Mouse (Mus musculus) hindbrain, embryonic 12.5 days (tissue): ENCODE measurements at regions not wholly inside any gene's neighbourhood (a gene's known extent, or its start where the extent isn't known, plus 50 kb on each side); places are given as distances from the start of the nearest gene placed in this dataset.

ENCODE experiments used
- ATAC-seq: fragments of 200-750 bp; cut with Nextera tagmentation; 2 replicates; pipeline ENCODE4 v1.8.0; 2017; ENCODE audit warnings: moderate TSS enrichment; ENCODE audit not compliant: low FRiP score
- H3K27ac ChIP-seq: fragments of 300-500 bp; sonication (generic); 2 replicates; pipeline ENCODE4 v1.5.1; 2016; ENCODE audit warnings: mild to moderate bottlenecking
- H3K27me3 ChIP-seq: fragments of 300-500 bp; sonication (generic); 2 replicates; pipeline ENCODE4 v1.6.1; 2016; ENCODE audit warnings: mild to moderate bottlenecking
- H3K36me3 ChIP-seq: fragments of 300-500 bp; sonication (generic); 2 replicates; pipeline ENCODE4 v1.6.1; 2016; ENCODE audit warnings: mild to moderate bottlenecking
- H3K4me1 ChIP-seq: fragments of 300-500 bp; sonication (generic); 2 replicates; pipeline ENCODE4 v1.6.1; 2016
- H3K4me2 ChIP-seq: fragments of 300-500 bp; sonication (generic); replicated peaks from 2 replicates; pipeline ENCODE4 v1.6.1; 2016; ENCODE audit warnings: mild to moderate bottlenecking
- H3K4me3 ChIP-seq: fragments of 300-500 bp; sonication (generic); 2 replicates; pipeline ENCODE4 v1.5.1; 2016; ENCODE audit warnings: mild to moderate bottlenecking
- H3K9ac ChIP-seq: fragments of 300-500 bp; sonication (generic); 2 replicates; pipeline ENCODE4 v1.6.1; 2016; ENCODE audit warnings: mild to moderate bottlenecking, moderate library complexity
- H3K9me3 ChIP-seq: fragments of 300-500 bp; sonication (generic); replicated peaks from 2 replicates; pipeline ENCODE4 v1.6.1; 2016; ENCODE audit warnings: mild to moderate bottlenecking
- WGBS: fragments of 180-500 bp; shearing (Covaris S2); methylation state at CpG from one replicate; pipeline ENCODE4 v1.1.7; 2016; 5-methylcytosine and 5-hydroxymethylcytosine counted together

DNA sequence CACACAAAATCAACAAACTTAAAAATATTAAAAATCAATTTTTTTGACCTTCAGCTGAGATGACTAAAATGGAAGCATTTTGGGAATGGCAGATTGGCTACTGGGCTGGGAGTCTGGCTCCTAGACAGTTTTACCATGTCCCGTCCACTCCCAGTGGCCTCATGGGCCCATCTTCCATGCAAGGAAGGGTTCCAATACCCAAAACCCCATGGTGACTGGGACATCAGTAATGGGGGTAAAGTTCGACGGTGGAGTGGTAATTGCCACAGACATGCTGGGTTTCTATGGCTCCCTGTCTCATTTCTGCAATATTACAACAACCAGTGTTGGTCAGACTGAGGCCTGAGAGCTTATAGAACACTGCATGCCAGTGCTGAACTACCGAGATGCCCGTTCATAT lies 82.2 kb downstream of the Il20rb start:
- H3K9ac ChIP-seq: no peak overlapping the region
- H3K9me3 ChIP-seq: no peaks in the 10 kb centered on the region
- 93% methylated on average over 5 of the region's 5 CpGs for WGBS
- no peaks in the 10 kb centered on the region for H3K4me1 ChIP-seq
- ATAC-seq: no peak
- no peak overlapping the region for H3K27ac ChIP-seq
- H3K36me3 ChIP-seq: no peaks in the 10 kb centered on the region
- no peak overlapping the region for H3K4me3 ChIP-seq
- no peak overlapping the region for H3K4me2 ChIP-seq
- H3K27me3 ChIP-seq: no peaks in the 10 kb centered on the region

DNA sequence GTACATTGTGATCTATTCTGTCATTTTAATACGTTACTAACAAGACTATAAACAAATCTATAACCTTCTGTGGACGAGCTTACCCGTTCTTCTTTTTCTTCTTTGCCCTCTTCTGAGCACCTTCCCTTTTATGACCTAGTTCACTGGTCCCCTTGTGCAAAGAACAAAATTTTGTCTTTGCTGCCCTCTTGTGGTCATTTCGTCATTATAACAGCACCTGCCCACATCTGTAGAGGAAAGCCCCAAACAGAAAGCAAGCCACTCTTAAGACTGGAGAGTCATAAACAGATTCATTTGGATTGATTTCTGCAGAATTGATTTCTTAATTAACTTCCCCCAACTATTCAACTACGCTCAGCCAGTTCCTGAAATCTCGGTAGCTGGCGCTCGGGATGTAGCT lies 86.2 kb downstream of the Il20rb start:
- H3K27me3 ChIP-seq: no peaks in the 10 kb centered on the region
- no peaks in the 10 kb centered on the region for H3K9me3 ChIP-seq
- H3K27ac ChIP-seq: no peak overlapping the region
- no peak overlapping the region for H3K9ac ChIP-seq
- no peak overlapping the region for H3K4me3 ChIP-seq
- ATAC-seq: peak; percentile 69
- no peaks in the 10 kb centered on the region for H3K4me1 ChIP-seq
- WGBS: 23% methylated on average over 8 of the region's 8 CpGs
- no peak overlapping the region for H3K4me2 ChIP-seq
- H3K36me3 ChIP-seq: no peaks in the 10 kb centered on the region

DNA sequence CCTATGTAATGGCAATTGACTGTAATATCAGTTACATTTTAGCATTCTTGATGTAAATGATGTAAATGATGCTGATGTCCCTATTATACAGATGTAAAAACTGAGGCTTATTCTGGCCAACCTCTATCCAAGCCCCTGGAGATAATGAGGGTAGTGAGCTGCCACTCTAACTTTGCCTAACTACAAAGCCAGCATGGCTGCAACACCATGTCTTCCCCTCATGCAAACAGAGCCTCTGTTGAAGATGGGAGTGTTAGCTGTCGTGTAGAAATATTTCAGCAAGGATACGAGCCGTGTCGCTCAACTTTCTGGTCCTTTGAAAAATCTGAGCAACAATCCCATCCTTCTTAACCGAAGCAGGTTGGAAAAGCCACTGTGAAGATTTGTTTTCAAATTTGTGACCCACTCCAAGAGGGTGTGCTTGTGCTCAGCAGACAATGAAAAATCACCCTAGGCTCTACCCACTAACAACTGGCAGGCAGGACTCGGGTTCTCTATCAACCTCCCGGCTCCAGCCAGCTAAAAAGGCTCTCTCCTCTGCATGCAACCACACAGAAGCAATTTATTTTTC lies 90.2 kb downstream of the Il20rb start:
- no peaks in the 10 kb centered on the region for H3K36me3 ChIP-seq
- H3K9ac ChIP-seq: no peak overlapping the region
- no peak overlapping the region for H3K4me2 ChIP-seq
- no peak overlapping the region for H3K27ac ChIP-seq
- no peaks in the 10 kb centered on the region for H3K27me3 ChIP-seq
- WGBS: 91% methylated on average over 7 of the region's 7 CpGs
- H3K4me3 ChIP-seq: no peak overlapping the region
- H3K4me1 ChIP-seq: no peaks in the 10 kb centered on the region
- no peaks in the 10 kb centered on the region for H3K9me3 ChIP-seq
- ATAC-seq: no peak

DNA sequence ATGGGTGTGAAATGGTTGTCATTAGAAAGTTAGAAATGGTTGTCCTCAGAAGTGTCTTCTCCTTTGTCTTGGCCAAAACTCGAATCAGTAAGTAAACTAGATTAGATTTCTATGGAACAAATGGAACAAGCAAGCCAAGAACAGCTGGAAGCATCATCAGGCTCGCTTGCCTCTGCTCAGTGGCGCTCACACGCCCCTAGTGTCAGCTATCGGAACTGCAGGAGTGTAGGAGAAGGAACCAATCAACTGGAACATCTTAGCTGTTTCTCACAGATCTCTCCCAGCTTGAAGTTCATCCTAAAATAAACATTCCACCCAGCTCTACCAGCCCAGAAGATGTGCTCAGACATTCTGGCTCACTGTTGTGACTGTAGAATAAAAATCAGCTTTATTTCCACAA lies 90.9 kb downstream of the Il20rb start:
- H3K4me3 ChIP-seq: no peak overlapping the region
- H3K27ac ChIP-seq: no peak overlapping the region
- H3K9me3 ChIP-seq: no peaks in the 10 kb centered on the region
- no peaks in the 10 kb centered on the region for H3K27me3 ChIP-seq
- no peak for ATAC-seq
- WGBS: 4% methylated on average over 5 of the region's 5 CpGs
- no peak overlapping the region for H3K4me2 ChIP-seq
- H3K9ac ChIP-seq: no peak overlapping the region
- H3K36me3 ChIP-seq: no peaks in the 10 kb centered on the region
- H3K4me1 ChIP-seq: no peaks in the 10 kb centered on the region

GRCm38 (mm10) chr9:100394632-100395031 lies 92.0 kb downstream of the Il20rb start:
- Histone ChIP-seq H3K4me2 (no peak overlapping the region), H3K4me3 (no peak overlapping the region), H3K9me3 (no peaks in the 10 kb centered on the region), H3K36me3 (no peaks in the 10 kb centered on the region), H3K4me1 (no peaks in the 10 kb centered on the region), H3K27ac (no peak overlapping the region), H3K27me3 (no peaks in the 10 kb centered on the region), H3K9ac (no peak overlapping the region)
- no peak for ATAC-seq
- 70% methylated on average over 1 of the region's 1 CpGs for WGBS

- WGBS: 72% methylated on average over 5 of the region's 5 CpGs
Measured at GRCm38 (mm10) chr9:100394166-100394565, 92.4 kb downstream of the Il20rb start.

DNA sequence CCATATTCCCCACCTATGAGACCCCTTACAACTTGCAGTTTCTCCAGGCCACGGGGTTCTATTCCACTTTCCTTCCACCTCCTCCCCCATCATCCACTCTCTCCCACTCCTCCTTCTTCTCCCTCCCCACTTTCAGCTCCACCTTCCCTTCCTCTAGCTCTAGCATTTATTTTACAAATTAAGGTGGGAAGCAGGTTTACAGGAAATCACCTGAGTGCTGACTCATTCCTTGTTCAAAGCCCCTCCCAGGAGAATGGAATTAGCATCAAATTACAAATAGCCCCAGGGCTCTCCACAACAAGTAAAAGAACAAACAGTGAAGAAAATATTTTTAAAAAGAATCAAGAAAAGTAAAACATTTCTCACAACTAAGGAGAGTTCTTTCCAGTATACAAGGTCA lies 94.3 kb downstream of the Il20rb start:
- H3K4me3 ChIP-seq: no peak overlapping the region
- no peak overlapping the region for H3K9ac ChIP-seq
- no peaks in the 10 kb centered on the region for H3K27me3 ChIP-seq
- ATAC-seq: no peak
- no peaks in the 10 kb centered on the region for H3K9me3 ChIP-seq
- no peaks in the 10 kb centered on the region for H3K4me1 ChIP-seq
- no peaks in the 10 kb centered on the region for H3K36me3 ChIP-seq
- WGBS: 33% methylated on average over 1 of the region's 1 CpGs
- H3K4me2 ChIP-seq: no peak overlapping the region
- H3K27ac ChIP-seq: no peak overlapping the region

More at GRCm38 (mm10) chr9:100394166-100394565, 92.4 kb downstream of the Il20rb start:
- H3K27me3 ChIP-seq: no peaks in the 10 kb centered on the region
- H3K9me3 ChIP-seq: no peaks in the 10 kb centered on the region
- H3K27ac ChIP-seq: no peak overlapping the region
- ATAC-seq: no peak
- no peak overlapping the region for H3K4me3 ChIP-seq
- H3K36me3 ChIP-seq: no peaks in the 10 kb centered on the region
- no peak overlapping the region for H3K4me2 ChIP-seq
- H3K4me1 ChIP-seq: no peaks in the 10 kb centered on the region
- no peak overlapping the region for H3K9ac ChIP-seq

- Histone ChIP-seq H3K4me2 (no peak overlapping the region), H3K9ac (no peak overlapping the region), H3K4me3 (no peak overlapping the region)
Measured at GRCm38 (mm10) chr9:100391566-100392213, 94.9 kb downstream of the Il20rb start.

DNA sequence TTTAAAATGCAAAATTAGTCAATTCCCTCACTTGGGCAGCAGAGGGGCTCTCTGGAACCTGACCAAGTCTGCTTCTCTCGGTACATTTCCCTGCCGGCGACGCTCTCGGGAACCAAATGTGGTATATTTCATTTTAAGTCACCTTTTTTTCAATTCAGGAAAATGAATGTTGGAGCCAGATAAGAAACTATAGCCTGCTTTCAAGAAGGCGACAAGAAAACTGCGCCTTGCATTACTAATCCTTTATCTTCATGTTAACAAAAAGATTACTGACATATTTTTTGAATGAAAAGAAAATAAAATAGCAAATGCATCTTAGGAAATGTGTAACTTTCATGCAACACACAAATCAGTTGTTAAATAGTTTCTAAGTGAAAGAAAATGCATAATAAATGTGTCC lies 98.2 kb downstream of the Il20rb start:
- Histone ChIP-seq H3K4me1 (no peaks in the 10 kb centered on the region), H3K4me2 (no peak overlapping the region), H3K4me3 (no peak overlapping the region), H3K9me3 (no peaks in the 10 kb centered on the region), H3K9ac (no peak overlapping the region), H3K27ac (no peak overlapping the region), H3K36me3 (no peaks in the 10 kb centered on the region), H3K27me3 (no peaks in the 10 kb centered on the region)
- ATAC-seq: no peak
- WGBS: 96% methylated on average over 7 of the region's 7 CpGs

More at GRCm38 (mm10) chr9:100391566-100392213, 94.9 kb downstream of the Il20rb start:
- WGBS: 70% methylated on average over 8 of the region's 8 CpGs
- Histone ChIP-seq H3K4me1 (no peaks in the 10 kb centered on the region), H3K36me3 (no peaks in the 10 kb centered on the region), H3K27me3 (no peaks in the 10 kb centered on the region), H3K27ac (no peak overlapping the region), H3K9me3 (no peaks in the 10 kb centered on the region)
- ATAC-seq: no peak

GRCm38 (mm10) chr9:100387171-100387685 lies 99.4 kb downstream of the Il20rb start:
- Histone ChIP-seq H3K9ac (no peak overlapping the region), H3K27ac (no peak overlapping the region), H3K9me3 (no peaks in the 10 kb centered on the region), H3K4me2 (no peak overlapping the region), H3K27me3 (no peaks in the 10 kb centered on the region), H3K36me3 (no peaks in the 10 kb centered on the region), H3K4me1 (no peaks in the 10 kb centered on the region), H3K4me3 (no peak overlapping the region)
- 41% methylated on average over 13 of the region's 13 CpGs for WGBS
- ATAC-seq: no peak

DNA sequence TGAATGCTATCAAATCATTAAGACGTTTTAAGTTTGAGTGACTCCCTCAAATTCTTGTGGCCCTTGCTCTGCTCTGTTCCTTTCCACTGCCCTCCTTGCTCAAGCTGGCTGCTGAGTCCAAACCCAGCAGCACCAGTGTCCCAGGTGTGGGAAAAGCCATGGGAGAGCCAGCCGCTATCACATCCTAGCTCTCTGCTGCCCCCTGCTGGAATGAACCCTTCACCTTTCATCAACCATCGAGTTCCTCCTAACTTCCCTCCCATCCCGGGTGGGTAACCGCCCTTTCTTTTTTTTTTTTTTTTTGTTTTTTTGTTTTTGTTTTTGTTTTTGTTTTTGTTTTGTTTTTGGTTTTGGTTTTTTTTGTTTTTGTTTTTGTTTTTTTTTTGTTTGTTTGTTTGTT lies 104.1 kb downstream of the Il20rb start:
- no peak overlapping the region for H3K4me2 ChIP-seq
- no peaks in the 10 kb centered on the region for H3K27me3 ChIP-seq
- no peaks in the 10 kb centered on the region for H3K9me3 ChIP-seq
- ATAC-seq: no peak
- H3K36me3 ChIP-seq: no peaks in the 10 kb centered on the region
- H3K27ac ChIP-seq: no peak overlapping the region
- no peak overlapping the region for H3K4me3 ChIP-seq
- H3K4me1 ChIP-seq: no peaks in the 10 kb centered on the region
- WGBS: 58% methylated on average over 5 of the region's 5 CpGs
- H3K9ac ChIP-seq: no peak overlapping the region

DNA sequence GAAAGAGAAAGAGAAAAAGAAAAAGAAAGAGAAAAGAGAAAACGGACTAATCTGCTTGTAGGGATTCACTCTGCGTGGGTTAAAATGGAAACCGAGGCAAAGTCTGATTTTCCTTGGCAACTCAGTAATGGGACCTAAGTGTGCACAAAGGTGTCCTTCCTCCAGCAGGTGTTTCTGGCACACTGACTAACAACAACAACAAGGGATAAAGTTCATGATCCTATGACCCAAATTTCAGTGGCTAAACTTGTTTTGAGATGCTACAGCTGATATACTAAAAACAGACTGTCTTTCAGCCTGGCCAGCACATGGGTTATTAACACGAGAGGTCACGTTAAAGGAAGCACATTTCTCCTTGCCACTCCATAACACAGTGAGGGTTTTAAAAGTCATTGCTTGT lies 116.7 kb downstream of the Il20rb start:
- no peak overlapping the region for H3K4me2 ChIP-seq
- H3K9me3 ChIP-seq: no peaks in the 10 kb centered on the region
- ATAC-seq: no peak
- H3K36me3 ChIP-seq: no peaks in the 10 kb centered on the region
- WGBS: 81% methylated on average over 5 of the region's 5 CpGs
- H3K4me3 ChIP-seq: no peak overlapping the region
- no peaks in the 10 kb centered on the region for H3K4me1 ChIP-seq
- H3K27ac ChIP-seq: no peak overlapping the region
- no peak overlapping the region for H3K9ac ChIP-seq
- no peaks in the 10 kb centered on the region for H3K27me3 ChIP-seq

- Histone ChIP-seq H3K9ac (no peak overlapping the region), H3K4me3 (no peak overlapping the region), H3K4me1 (no peaks in the 10 kb centered on the region), H3K27ac (no peak overlapping the region), H3K27me3 (no peaks in the 10 kb centered on the region), H3K36me3 (no peaks in the 10 kb centered on the region), H3K9me3 (no peaks in the 10 kb centered on the region), H3K4me2 (no peak overlapping the region)
- 82% methylated on average over 6 of the region's 6 CpGs for WGBS
- ATAC-seq: no peak
Measured at GRCm38 (mm10) chr9:100366816-100367215, 119.8 kb downstream of the Il20rb start.
